Mouse (Mus musculus): Measurements from ENCODE around the gene Wfdc17. TPM values are rescaled to one million over a fixed set of nuclear protein-coding genes. Genes with fewer than 3 reads are reported as not detected.

Wfdc17 gene
- 44.3 TPM for polyA plus RNA-seq (2014; fragmentation: Illumina TruSeq; extraction: RNeasy Lipid Tissue Mini Kit (QIAGEN cat#74804); ENCODE audit: low read depth, low replicate concordance)

GRCm38 (mm10) chr11:83703705-83704104, at the start of gene Wfdc17:
TSS of gene Wfdc17 (plus strand) at chr11:83703991.

GRCm38 (mm10) chr11:83662204-83662603, 41.6 kb upstream of the Wfdc17 start, which contains the start of gene Ccl4:
TSS of gene Ccl4 (plus strand) at chr11:83662584.

GRCm38 (mm10) chr11:83708715-83709114, 4.9 kb downstream of the Wfdc17 start, which contains the start of gene Wfdc18:
TSS of gene Wfdc18 (plus strand) at chr11:83709015.

GRCm38 (mm10) chr11:83746681-83747080, 42.9 kb downstream of the Wfdc17 start, which contains the start of gene Wfdc21:
TSS of gene Wfdc21 (plus strand) at chr11:83746940.

GRCm38 (mm10) chr11:83753581-83754181, 49.9 kb downstream of the Wfdc17 start, which contains the start of gene Heatr6:
TSS of gene Heatr6 (plus strand) at chr11:83753696.

Other genes starting within 250 kb of the Wfdc17 start
- gene Mmp28, start 240.9 kb upstream of the Wfdc17 start, polyA plus RNA-seq (2014; fragmentation: Illumina TruSeq; extraction: RNeasy Lipid Tissue Mini Kit (QIAGEN cat#74804); ENCODE audit: low read depth, low replicate concordance), result 1.6 TPM
- gene Taf15, start 230.9 kb upstream of the Wfdc17 start, polyA plus RNA-seq (2014; fragmentation: Illumina TruSeq; extraction: RNeasy Lipid Tissue Mini Kit (QIAGEN cat#74804); ENCODE audit: low read depth, low replicate concordance), result 241 TPM
- not detected for gene Heatr9, start 181.8 kb upstream of the Wfdc17 start, polyA plus RNA-seq (2014; fragmentation: Illumina TruSeq; extraction: RNeasy Lipid Tissue Mini Kit (QIAGEN cat#74804); ENCODE audit: low read depth, low replicate concordance)
- 1.9 TPM for gene Ccl5, start 173.5 kb upstream of the Wfdc17 start, polyA plus RNA-seq (2014; fragmentation: Illumina TruSeq; extraction: RNeasy Lipid Tissue Mini Kit (QIAGEN cat#74804); ENCODE audit: low read depth, low replicate concordance)
- gene Ccl9, start 125.4 kb upstream of the Wfdc17 start, polyA plus RNA-seq (2014; fragmentation: Illumina TruSeq; extraction: RNeasy Lipid Tissue Mini Kit (QIAGEN cat#74804); ENCODE audit: low read depth, low replicate concordance), result 36.0 TPM
- 1,001 TPM for gene Ccl6, start 110.9 kb upstream of the Wfdc17 start, polyA plus RNA-seq (2014; fragmentation: Illumina TruSeq; extraction: RNeasy Lipid Tissue Mini Kit (QIAGEN cat#74804); ENCODE audit: low read depth, low replicate concordance)
- gene Rpl9-ps1, start 58.4 kb upstream of the Wfdc17 start, polyA plus RNA-seq (2014; fragmentation: Illumina TruSeq; extraction: RNeasy Lipid Tissue Mini Kit (QIAGEN cat#74804); ENCODE audit: low read depth, low replicate concordance), result not detected
- 1.1 TPM for gene Ccl3, start 54.6 kb upstream of the Wfdc17 start, polyA plus RNA-seq (2014; fragmentation: Illumina TruSeq; extraction: RNeasy Lipid Tissue Mini Kit (QIAGEN cat#74804); ENCODE audit: low read depth, low replicate concordance)
- gene Ccl4, start 41.4 kb upstream of the Wfdc17 start, polyA plus RNA-seq (2014; fragmentation: Illumina TruSeq; extraction: RNeasy Lipid Tissue Mini Kit (QIAGEN cat#74804); ENCODE audit: low read depth, low replicate concordance), result not detected
- gene Wfdc18, start 5.0 kb downstream of the Wfdc17 start, polyA plus RNA-seq (2014; fragmentation: Illumina TruSeq; extraction: RNeasy Lipid Tissue Mini Kit (QIAGEN cat#74804); ENCODE audit: low read depth, low replicate concordance), result 9.8 TPM
- 1.6 TPM for gene Wfdc21, start 42.9 kb downstream of the Wfdc17 start, polyA plus RNA-seq (2014; fragmentation: Illumina TruSeq; extraction: RNeasy Lipid Tissue Mini Kit (QIAGEN cat#74804); ENCODE audit: low read depth, low replicate concordance)
- gene Heatr6, start 49.7 kb downstream of the Wfdc17 start, polyA plus RNA-seq (2014; fragmentation: Illumina TruSeq; extraction: RNeasy Lipid Tissue Mini Kit (QIAGEN cat#74804); ENCODE audit: low read depth, low replicate concordance), result 5.8 TPM
- gene Hnf1b, start 146.1 kb downstream of the Wfdc17 start, polyA plus RNA-seq (2014; fragmentation: Illumina TruSeq; extraction: RNeasy Lipid Tissue Mini Kit (QIAGEN cat#74804); ENCODE audit: low read depth, low replicate concordance), result 25.4 TPM
- gene Ddx52, start 238.1 kb downstream of the Wfdc17 start, polyA plus RNA-seq (2014; fragmentation: Illumina TruSeq; extraction: RNeasy Lipid Tissue Mini Kit (QIAGEN cat#74804); ENCODE audit: low read depth, low replicate concordance), result 61.0 TPM

Measured in sigmoid colon, adult 10 weeks (tissue).